Mouse (Mus musculus): ENCODE measurements around the gene Dyx1c1. TPM values are rescaled to one million over a fixed set of nuclear protein-coding genes. Genes with fewer than 3 reads are reported as not detected.

Dyx1c1 gene
- total RNA-seq, 2 experiments from 2014 or later: 0.54 to 0.80 TPM

Small RNA genes lying within 50 kb of the gene (microRNA-seq; reads per million reads assigned to microRNA genes)
- not detected for gene Gm27353

Other genes starting within 250 kb of the Dyx1c1 start
- gene Prtg, start 151.9 kb upstream of the Dyx1c1 start, total RNA-seq (2021): 1 to 10 TPM in 1 of 2 experiments, under 1 TPM in 1; 0.98 to 1.9 TPM
- 1 to 10 TPM; 6.2 to 7.0 TPM for gene Pygo1, start 33.1 kb upstream of the Dyx1c1 start, total RNA-seq (2021)
- not detected for gene Gm44503, start 67 bp downstream of the Dyx1c1 start, total RNA-seq (2021)
- 1 to 10 TPM; 5.2 to 6.2 TPM for gene Ccpg1os, start 26.6 kb downstream of the Dyx1c1 start, total RNA-seq (2021)
- 10 to 100 TPM; 30.4 to 36.2 TPM for gene Ccpg1, start 26.6 kb downstream of the Dyx1c1 start, total RNA-seq (2021)
- gene Pigb, start 81.6 kb downstream of the Dyx1c1 start, total RNA-seq (2021): 1 to 10 TPM; 6.7 to 7.0 TPM
- gene Rab27a, start 86.1 kb downstream of the Dyx1c1 start, total RNA-seq (2021): 1 to 10 TPM; 2.5 to 3.1 TPM
- not detected for gene Khdc3, start 143.1 kb downstream of the Dyx1c1 start, total RNA-seq (2021)
- not detected for gene Gm20509, start 143.7 kb downstream of the Dyx1c1 start, total RNA-seq (2021)
- 10 to 100 TPM; 45.3 to 47.6 TPM for gene Rsl24d1, start 154.6 kb downstream of the Dyx1c1 start, total RNA-seq (2021)